Mouse (Mus musculus) cerebellum, adult (tissue): Measurements from ENCODE around the gene Srrm1.

Experiments used
- ATAC-seq: cut with Nextera tagmentation; 2 replicates; pipeline ENCODE4 v1.9.2; 2017; ENCODE audit warnings: mild to moderate bottlenecking, moderate library complexity, mixed read lengths; ENCODE audit not compliant: insufficient number of reproducible peaks, low FRiP score, low TSS enrichment

Gene Srrm1

GRCm38 (mm10) chr4:135353066-135353793 is at the start of gene Srrm1:
Gene Srrm1 (minus strand): TSS chr4:135353321.
- ATAC-seq: peak; percentile 92

DNA sequence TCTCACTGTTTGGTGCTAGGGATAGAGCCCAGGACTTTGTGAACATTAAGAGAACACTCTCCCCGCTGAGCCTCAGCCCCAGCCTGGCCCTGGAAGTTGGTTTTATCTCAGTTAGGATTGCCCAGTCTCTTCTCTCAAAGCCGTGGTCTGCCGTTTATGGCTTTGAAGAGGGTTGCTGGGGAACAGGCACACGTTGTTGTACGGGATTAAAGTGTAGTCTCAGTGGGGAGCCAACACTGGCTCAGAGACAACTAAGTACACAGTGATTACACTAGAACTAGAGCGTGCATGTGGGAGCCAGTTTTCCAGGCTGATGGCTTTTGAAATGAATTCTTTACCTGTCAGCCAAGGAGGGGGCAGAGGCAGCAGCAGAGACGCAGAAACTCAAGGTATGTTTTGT is 48.8 kb upstream of the Srrm1 start:
- no peak for ATAC-seq

DNA sequence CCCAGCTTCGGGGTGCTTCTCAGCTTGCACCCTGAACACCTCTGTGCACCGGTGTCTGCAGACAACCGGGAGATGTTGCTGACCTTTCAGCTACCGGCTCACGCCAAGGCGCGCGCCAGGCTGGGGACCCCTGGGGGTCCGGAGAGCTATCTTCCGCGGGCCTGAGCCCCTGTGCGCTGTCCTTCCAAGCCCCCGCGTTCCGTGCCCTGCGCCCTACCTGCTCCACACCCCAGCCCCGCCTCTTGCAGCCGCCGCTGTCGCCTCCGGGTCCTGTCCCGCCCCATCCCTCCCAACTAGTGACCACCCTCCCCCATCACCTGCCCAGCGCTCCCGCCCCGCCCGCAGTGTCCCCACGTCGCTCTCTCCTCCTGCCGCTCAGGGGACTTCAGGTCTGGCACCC is 44.9 kb upstream of the Srrm1 start, which contains the start of gene Ncmap:
Gene Ncmap (minus strand): TSS at position 237 of the 400 bp plus-strand sequence.
- ATAC-seq: no peak

- no peak for ATAC-seq
These were observed 44.4 kb upstream of the Srrm1 start for GRCm38 (mm10) chr4:135397551-135397950.

- no peak for ATAC-seq
These were observed 43.2 kb upstream of the Srrm1 start for GRCm38 (mm10) chr4:135396303-135396702.

GRCm38 (mm10) chr4:135395375-135395774 is 42.3 kb upstream of the Srrm1 start:
- no peak for ATAC-seq

DNA sequence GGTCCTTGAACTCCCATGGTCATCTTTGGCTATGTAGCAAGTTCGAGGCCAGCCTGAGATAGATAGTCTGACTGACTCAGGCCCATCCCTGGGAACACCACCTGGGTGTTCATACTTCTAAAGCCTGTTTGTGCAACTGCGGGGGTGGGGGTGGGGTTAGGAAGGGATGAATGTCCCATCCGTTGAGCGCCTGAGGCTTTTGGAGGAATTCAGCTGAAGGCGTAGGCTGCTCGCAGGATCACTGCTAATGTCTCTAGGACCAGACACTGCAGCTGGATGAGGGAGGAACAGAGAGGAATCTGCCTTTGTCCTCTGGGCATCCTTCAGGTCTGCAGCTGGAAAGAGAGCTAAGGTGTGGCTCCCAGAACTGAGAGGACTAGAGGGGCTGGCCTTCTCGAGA is 41.5 kb upstream of the Srrm1 start:
- ATAC-seq: no peak

DNA sequence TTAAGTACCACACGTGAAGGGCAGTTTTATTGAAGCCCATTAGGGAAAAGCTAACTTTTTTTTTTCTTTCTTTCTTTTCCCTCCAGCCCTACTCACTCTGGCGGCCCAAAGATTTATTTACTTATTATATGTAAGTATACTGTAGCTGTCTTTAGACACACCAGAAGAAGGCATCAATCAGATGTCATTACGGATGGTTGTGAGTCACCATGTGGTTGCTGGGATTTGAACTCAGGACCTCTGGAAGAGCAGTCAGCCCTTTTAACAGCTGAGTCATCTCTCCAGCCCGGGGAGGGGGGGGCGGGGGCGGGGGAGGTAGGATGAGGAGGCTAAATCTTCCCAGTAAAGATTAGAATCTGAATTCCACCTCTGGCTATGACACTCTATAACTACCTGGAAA is 40.3 kb upstream of the Srrm1 start:
- no peak for ATAC-seq

GRCm38 (mm10) chr4:135392801-135393200 is 39.7 kb upstream of the Srrm1 start:
- ATAC-seq: no peak

- ATAC-seq: no peak
These were observed 37.9 kb upstream of the Srrm1 start for GRCm38 (mm10) chr4:135391014-135391413.

DNA sequence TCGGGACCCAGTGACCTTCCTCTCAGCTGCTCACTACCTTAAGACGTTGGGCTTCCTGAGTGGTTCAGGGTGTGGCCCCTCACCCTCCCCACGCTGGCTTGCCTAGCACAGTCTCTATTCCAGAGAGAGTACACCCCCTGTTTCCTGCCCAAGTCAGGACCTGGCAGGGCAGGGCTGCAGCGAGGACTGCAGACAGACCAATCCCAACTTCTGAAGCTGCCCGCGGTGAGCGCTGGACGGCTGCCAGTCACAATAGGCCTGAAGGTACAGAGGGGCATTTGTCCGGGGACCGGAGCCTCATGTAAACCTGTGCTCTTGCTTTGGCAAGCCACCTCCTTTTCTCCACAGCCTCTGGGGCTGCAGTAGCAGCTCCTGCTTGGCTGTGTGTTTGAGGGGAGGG is 32.5 kb upstream of the Srrm1 start:
- ATAC-seq: no peak

GRCm38 (mm10) chr4:135382316-135382715 is 29.2 kb upstream of the Srrm1 start:
- ATAC-seq: 0 out of 2 replicates have a peak, but pooled peaks have one; percentile 61

GRCm38 (mm10) chr4:135381355-135381754 is 28.2 kb upstream of the Srrm1 start:
- no peak for ATAC-seq

DNA sequence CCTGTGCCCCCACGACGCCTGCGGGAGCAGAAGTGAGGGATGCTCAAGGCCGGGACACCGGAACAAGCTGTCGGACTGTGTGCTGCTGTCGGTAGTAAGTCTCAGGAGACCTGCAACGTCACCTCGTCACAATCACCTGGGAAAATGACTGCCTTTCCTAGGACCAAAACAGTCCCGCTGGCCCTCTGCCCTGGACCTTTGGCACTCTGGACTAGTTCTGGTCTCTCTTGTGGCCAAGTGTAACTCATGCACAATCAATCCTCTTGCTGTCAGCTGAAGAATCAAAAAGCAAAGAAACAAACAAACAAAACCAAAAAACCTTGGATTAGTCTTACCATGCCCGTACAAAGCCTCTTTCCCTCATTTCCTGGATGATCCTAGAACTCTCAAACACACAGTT is 24.1 kb upstream of the Srrm1 start:
- ATAC-seq: no peak

- no peak for ATAC-seq
These were observed 22.3 kb upstream of the Srrm1 start for GRCm38 (mm10) chr4:135375444-135375843.

- ATAC-seq: no peak
These were observed 20.2 kb upstream of the Srrm1 start for GRCm38 (mm10) chr4:135373299-135373698.

GRCm38 (mm10) chr4:135370372-135370771 is 17.3 kb upstream of the Srrm1 start:
- no peak for ATAC-seq

DNA sequence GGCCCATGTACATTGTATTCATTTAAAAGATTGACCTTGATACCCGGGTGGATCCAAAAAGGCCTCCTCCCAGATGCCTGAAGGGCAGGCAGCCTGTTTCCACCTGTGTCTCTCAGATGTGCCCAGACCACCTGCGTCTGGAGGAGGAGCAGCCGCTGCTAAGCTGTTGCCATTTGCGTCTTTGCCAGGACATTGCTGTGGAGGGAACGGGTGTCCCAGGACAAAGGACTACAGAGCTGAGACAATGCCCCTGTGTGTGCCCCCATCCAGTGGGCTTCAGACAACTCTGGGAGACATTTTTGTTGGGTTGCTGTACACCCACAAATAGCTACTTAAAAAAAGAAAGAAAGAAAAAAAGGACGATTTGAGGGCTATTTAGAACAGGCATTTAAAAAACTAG is 9.7 kb upstream of the Srrm1 start:
- ATAC-seq: no peak

- ATAC-seq: no peak
These were observed 8.6 kb upstream of the Srrm1 start for GRCm38 (mm10) chr4:135361722-135362121.

DNA sequence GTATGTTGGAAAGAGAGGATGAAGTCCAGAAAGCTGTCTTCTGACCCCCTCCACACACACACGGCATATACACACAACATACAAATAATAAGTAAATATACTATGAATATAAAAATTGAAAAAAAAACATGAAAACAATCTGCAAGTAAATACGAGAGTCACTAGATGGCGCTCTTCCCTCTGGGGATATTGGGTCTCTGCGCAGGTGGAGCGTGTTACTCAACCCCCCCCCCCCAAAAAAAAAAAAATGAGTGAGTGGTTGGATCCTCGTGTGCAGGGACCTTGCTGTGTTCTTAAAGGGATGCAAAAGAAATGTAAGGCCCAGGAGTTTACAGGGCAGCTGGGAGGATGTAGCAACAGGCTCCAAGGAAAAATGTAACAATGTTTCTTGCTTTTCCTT is 5.6 kb upstream of the Srrm1 start:
- ATAC-seq: no peak

- no peak for ATAC-seq
These were observed 4.2 kb upstream of the Srrm1 start for GRCm38 (mm10) chr4:135357221-135357920.
